9 mouse cellular contexts compared by ENCODE assay signal in the genomic region with DNA sequence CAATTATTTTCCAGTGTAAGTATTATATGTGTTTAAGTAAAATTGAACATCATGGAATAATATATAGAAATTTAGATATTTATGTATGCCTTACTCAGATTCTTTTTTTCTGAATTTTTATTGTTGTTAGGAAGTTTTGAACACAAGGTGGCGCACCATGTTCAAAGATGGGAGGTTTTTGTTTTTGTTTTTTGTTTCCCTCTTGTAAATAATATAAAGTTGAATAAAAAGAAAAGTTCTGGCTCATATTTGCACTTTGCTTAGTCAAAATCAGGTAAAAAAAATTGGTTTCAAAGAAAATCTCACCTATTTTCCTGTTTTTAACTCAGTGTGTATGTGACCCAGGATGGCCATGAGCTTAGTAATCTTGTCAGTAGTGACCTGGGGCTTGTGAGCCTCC.
DNase-seq lines count a peak whose midpoint lies in the region; ATAC-seq lines count a peak whose summit lies in the region.
"Had no signal": no experiment of that assay in that cellular context is flagged by ENCODE, and none has a peak within 500 bp of the region (broad histone marks: within the 10 kb centered on the region; RNA-seq: fewer than 3 reads in every experiment).

No protein-coding gene starts in this region.

- no peak for ATAC-seq in granulocyte monocyte progenitor cell, adult 5-6 weeks (replicated peaks; ENCODE audit: poor library complexity, severe bottlenecking)
- ATAC-seq in erythroblast, adult 5-6 weeks (replicated peaks; ENCODE audit: low FRiP score, poor library complexity, severe bottlenecking) = no peak
- ATAC-seq: forebrain, embryonic 16.5 days had no signal

- intact Hi-C loops in heart, postnatal 10 days (cut with DNase I) = loop anchor here (5.0 kb wide), 3 partner anchors 434 to 649 kb away; no protein-coding TSS in a partner anchor

- DNase-seq in heart, postnatal 10 days = peak; percentile 5 to 38
- DNase-seq in heart, adult 11 months = no peak
- DNase-seq in lung, postnatal 10 days = peak; percentile 14
- DNase-seq in lung, postnatal 4 days = no peak
- peak; percentile 14 for DNase-seq in R1 (ENCODE audit: low read depth, low spot score)
- DNase-seq in naive thymus-derived CD4-positive, alpha-beta T cell, adult 2 months (ENCODE audit: low read depth) = peak; percentile 32

Comparison
In these comparisons a context has a peak if more than half of its experiments do, and no peak if none do; other contexts are left out.
1. DNase-seq: peak in heart, postnatal 10 days (2 of 2), lung, postnatal 10 days (single experiment), R1 (single experiment) and naive thymus-derived CD4-positive, alpha-beta T cell, adult 2 months (single experiment); none in heart, adult 11 months (single experiment) and lung, postnatal 4 days (0 of 2).